Mouse (Mus musculus): ENCODE measurements around the gene Trank1.

Trank1 gene

GRCm38 (mm10) chr9:111428698-111429362 lies 117.3 kb downstream of the Trank1 start:
- peak; percentile 68 for DNase-seq

DNA sequence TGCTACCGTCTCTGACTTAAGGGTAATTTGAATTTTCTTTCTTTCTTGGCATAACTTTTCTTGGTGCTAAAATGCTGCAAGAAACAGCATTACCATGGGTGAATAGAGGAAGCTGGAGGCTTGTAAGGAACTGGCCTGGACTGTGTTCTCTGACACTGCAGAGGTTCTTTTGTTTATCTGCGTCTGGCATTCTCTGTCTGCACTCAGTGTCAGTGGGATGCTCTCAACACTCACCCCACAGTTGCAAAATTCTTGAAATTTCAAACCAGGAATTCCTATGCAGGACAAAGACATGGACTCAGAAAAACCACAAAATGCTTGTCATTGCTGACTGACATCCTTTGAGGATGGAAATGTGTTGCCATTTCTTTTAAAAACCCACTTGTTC lies 117.8 kb downstream of the Trank1 start:
- peak; percentile 50 for DNase-seq

GRCm38 (mm10) chr9:111435429-111435828 lies 123.9 kb downstream of the Trank1 start:
- no peak for DNase-seq

GRCm38 (mm10) chr9:111438904-111439835 lies 127.6 kb downstream of the Trank1 start, which contains the start of gene Dclk3:
TSS of gene Dclk3 (plus strand) at chr9:111439081.
- peak; percentile 31 for DNase-seq

DNA sequence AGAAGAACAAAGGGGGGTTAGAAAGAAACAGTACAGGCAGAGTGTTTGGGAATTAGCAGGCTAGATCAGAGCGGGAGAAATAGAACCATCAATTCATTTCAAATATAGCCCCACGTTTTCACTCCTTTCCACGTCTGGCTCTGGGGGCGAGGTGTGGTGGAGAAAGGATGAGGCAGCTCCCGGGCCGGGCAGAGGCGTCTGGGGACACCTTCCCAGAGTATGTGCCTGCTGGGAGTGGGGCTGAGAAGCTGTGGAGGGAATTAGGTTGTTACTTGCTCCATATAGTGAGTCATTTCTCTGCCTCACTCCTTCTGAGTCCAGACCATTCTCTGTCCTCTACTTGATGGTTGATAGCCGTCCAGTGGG lies 128.3 kb downstream of the Trank1 start:
- no peak for DNase-seq

- DNase-seq, result no peak
These were observed 128.9 kb downstream of the Trank1 start for GRCm38 (mm10) chr9:111440446-111440845.

DNA sequence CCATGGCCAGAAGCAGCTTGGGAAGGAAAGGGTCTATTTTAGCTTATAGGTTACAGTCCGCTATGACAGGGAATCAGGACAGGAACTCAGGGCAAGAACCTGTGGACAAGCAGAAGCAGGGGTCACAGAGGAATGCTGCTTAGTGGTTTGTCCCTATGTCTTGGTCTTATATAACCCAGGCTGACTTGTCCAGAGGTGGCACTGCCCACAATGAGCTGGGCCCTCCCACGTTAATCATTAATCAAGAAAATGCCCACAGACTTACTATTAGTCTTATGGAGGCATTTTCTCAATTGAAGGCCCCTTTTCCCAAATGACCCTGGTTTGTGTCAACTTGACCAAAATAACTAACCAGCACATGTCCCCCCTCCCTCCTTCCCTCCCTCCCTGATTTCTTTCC lies 129.6 kb downstream of the Trank1 start:
- no peak for DNase-seq

All from lung, postnatal 36 days (tissue).